Mouse (Mus musculus) neural tube, postnatal 0 days (tissue): ENCODE measurements around the gene Fam209. TPM values are rescaled to one million over a fixed set of nuclear protein-coding genes. Genes with fewer than 3 reads are reported as not detected.

Source experiments
- polyA plus RNA-seq: library from polyadenylated mRNA; unstranded; fragments of >200 nt; fragmentation: Nextera tagmentation; extraction: Ambion mirVana; gene quantifications from 2 replicates; pipeline ENCODE4 v1.2.1, GENCODE M21; 2015

Gene Fam209
- polyA plus RNA-seq = 0.23 TPM in 1 of 2 replicates, not detected in the other

DNA sequence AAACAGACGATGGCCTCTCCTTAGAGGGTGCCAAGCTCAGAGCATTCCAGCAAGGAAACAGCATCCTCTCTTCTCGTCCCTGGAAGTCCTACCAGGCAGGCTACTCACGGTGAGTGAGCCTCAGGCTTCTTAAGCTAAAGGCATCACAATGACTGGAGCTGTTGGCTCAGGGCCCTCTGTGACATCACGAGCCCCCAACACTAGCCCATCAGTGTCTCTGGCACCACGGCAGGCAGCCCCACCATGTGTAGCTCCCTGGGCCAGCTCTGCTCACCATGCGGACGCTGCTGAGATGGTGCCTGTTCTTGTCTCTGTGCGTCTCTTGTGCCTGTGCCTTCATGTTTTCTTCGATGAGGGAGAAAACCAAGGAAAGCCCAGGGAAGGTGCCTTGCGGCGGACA lies at the start of gene Fam209:
Gene Fam209, plus strand, starts transcription at position 203 of the 400 bp plus-strand sequence.

GRCm38 (mm10) chr2:172439843-172440639 lies 32.3 kb upstream of the Fam209 start, which contains the start of gene Rtf2:
Rtf2 (plus strand) TSS chr2:172440556.

DNA sequence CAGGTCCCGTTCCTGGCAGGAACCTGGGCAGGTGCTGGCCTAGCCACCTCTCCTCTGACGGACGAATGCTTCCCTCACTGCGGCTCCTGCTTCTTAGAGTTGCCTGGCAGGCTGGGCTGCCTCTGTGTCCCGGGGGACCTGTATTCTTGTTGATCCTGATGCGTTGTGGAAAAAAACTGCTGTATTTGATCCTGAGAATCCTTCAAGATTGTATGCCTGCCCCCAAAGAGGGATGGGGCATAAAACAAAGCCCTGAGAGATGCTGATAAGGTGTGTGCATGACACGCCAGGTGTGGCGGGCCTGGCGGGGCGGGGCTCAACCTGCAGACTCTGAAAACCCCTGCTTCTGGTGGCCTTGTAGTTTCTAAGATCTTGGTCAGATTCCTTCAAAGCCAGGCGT lies 13.8 kb upstream of the Fam209 start, which contains the start of gene Gcnt7:
Gene Gcnt7, minus strand, starts transcription at position 101 of the 400 bp plus-strand sequence.

Other genes starting within 250 kb of the Fam209 start
- gene Mc3r, start 224.0 kb upstream of the Fam209 start, polyA plus RNA-seq = 0.22 and 0.27 TPM in 2 replicates
- gene Fam210b, start 127.0 kb upstream of the Fam209 start, polyA plus RNA-seq = 16.3 and 18.7 TPM in 2 replicates
- 7.6 and 8.5 TPM in 2 replicates for gene Aurka, start 102.0 kb upstream of the Fam209 start, polyA plus RNA-seq
- 22.9 and 23.4 TPM in 2 replicates for gene Cstf1, start 101.8 kb upstream of the Fam209 start, polyA plus RNA-seq
- 0.15 and 0.28 TPM in 2 replicates for gene Cass4, start 78.7 kb upstream of the Fam209 start, polyA plus RNA-seq
- 81.7 and 82.8 TPM in 2 replicates for gene Rtf2, start 32.0 kb upstream of the Fam209 start, polyA plus RNA-seq
- 0.66 and 0.87 TPM in 2 replicates for gene Gcnt7, start 13.9 kb upstream of the Fam209 start, polyA plus RNA-seq
- gene Tfap2c, start 77.1 kb downstream of the Fam209 start, polyA plus RNA-seq = 0.13 and 0.19 TPM in 2 replicates